Mouse (Mus musculus): ENCODE data around the gene Slc7a11.

The Slc7a11 gene

DNA sequence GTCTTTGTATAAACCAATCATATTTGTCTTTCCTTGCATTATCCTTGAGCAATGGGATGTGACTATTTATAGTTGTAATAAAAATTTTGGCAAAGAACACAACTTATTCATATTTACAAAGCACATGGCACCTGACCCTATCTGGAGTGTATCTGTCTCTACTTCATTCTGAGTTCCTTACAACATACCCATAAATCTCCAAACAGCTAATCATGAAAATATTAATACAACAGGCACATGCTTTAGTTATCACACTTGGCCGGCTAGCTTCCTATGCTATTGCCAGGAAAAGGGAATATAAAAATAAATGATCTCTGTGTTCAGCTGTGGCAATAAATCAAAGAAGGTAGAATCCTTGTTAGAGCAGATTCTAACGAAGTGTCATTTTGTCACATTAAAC, 257.5 kb downstream of the Slc7a11 start:
- DNase-seq (ENCODE audit: low read depth, low spot score): no peak

DNA sequence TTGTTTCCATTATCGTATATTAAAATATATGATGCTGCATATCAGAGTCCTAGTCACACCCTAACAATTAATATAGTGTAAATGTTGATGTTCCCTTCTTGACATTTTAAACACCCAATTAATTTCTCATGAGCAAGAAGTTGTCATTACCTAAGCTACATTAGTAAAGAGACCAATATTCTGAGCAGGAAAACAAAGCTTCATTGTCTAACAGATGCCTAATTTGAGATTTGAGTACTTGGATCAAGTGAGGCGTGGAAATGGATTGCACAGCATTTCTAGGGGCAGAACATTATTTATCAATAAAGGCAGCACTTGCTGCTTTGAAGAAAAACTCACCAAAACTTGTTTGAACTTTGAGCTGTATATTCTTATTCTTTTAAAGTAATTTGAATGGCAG, 282.7 kb downstream of the Slc7a11 start:
- DNase-seq (ENCODE audit: low read depth, low spot score): no peak

DNA sequence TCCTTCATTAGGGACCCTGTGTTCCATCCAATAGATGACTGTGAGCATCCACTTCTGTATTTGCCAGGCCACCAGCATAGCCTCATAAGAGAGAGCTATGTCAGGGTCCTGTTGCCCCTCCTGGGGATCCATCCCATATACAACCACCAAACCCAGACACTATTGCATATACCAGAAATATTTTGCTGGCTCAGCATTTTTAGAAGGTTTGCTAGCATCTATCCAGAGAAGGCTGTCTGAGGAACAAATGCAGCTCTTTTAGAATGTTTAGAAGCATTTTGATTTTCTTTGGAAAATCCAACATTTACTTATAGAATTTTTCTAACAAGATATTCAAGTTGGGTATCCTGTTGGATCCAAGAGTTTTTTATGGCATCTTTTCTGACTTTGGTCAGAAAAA, 299.3 kb downstream of the Slc7a11 start:
- no peak for DNase-seq (ENCODE audit: low read depth, low spot score)

DNA sequence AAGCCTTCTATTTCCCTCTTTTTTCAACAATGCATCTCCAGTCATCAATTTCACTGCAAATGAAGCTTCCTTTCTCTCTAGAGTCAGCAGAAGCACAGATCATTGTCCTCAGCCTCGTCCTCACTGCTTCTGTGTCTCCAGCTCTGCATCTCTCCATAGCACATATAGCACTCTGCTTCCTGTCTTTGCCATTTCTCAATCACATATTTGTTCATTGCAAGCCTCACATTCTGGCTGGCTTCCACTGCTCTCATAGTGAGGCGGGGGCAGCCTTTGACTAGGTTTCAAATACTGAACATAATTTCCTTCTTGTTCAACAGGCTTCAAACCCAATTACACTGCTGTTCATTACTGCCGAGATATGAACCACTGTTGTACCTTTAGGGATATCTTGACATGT, 305.1 kb downstream of the Slc7a11 start:
- no peak for DNase-seq (ENCODE audit: low read depth, low spot score)

DNA sequence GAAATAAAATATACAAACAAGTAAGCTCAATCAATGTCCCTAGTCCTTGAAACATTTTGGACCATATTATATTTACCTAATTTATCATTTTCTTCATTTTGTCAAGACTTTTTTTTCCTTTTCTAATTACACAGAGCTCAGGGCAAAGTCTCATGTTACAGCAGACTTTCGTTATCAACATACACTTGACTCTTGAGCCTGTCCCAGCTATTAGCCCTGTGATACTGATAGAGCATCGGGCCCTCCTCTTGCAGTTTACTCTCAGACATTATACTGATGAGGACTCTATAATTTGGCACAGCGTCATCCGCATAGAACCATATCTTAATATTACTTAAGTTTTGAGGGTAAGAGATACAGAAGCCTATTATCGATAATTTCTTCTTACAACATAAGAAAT, 311.2 kb downstream of the Slc7a11 start:
- DNase-seq (ENCODE audit: low read depth, low spot score): no peak

DNA sequence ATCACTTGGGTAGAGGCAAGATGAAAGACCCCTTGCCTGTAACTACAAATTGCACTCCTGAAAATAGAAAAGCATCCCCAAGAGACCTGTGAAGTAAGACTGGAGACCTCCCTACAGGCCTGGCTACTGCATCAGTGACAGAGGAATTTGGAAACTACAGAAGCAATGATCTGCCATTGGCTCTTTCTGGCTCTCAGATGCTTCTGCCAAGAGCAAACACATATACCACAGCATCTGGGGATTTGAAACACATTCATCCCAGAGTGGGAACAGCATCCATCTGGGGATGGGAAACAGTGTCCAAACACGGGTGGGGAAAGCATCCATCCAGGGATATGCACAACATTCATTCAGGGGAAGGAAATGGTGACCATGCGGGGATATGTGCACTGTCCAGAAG, 313.1 kb downstream of the Slc7a11 start:
- no peak for DNase-seq (ENCODE audit: low read depth, low spot score)

DNA sequence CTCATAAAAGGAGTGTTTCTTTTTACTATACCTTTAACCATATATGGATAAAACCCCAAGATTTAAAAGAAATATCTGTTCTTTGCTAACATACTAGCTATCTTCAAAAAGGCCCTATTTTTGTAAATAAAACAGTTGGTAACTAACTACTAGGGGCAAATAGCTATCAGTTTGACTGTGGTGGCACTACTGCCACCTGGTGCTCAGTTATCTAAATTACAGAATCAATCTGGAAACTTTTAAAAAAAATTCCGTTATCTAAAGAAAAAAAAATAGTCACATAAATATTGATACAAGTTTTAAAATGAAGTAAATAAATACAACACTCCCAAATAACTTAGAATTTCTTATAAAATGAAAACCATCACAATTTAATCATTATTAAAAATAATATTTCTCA, 322.4 kb downstream of the Slc7a11 start:
- no peak for DNase-seq (ENCODE audit: low read depth, low spot score)

DNA sequence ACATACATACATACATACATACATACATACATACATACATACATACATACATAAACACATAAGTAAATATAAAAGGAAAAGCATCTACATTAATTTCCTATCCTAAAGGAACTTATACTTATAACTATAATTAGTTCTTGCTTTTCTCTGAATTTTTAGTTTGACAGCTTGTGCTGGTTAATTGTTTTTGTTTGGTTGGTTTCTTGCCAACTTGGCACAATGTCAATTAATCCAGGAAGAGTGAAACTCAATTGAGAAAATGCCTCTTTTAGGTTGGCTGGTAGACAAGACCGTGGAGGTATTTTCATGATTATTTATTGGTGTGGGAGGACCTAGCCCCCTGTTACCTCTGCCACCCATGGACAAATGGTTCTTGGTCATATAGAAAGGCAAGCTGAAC, 327.1 kb downstream of the Slc7a11 start:
- DNase-seq (ENCODE audit: low read depth, low spot score): no peak

DNA sequence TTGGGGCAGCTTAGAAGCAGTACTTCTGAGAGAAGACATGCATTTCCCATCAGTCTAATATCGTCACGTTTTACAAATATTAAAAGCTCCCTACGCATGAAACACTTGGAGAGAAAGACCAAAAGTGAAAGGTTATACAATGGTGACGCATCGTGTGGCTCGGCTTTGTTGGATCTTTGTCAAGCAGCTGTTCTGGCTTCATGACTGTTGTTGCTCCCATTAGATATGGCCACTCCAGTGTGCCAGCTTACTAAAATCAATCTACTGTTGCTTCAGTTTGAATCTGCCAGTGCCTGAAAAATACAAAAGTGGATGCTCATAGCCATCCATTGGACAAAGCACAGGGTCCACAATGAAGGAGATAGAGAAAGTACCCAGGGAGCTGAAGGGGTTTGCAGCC, 337.9 kb downstream of the Slc7a11 start:
- no peak for DNase-seq (ENCODE audit: low read depth, low spot score)

DNA sequence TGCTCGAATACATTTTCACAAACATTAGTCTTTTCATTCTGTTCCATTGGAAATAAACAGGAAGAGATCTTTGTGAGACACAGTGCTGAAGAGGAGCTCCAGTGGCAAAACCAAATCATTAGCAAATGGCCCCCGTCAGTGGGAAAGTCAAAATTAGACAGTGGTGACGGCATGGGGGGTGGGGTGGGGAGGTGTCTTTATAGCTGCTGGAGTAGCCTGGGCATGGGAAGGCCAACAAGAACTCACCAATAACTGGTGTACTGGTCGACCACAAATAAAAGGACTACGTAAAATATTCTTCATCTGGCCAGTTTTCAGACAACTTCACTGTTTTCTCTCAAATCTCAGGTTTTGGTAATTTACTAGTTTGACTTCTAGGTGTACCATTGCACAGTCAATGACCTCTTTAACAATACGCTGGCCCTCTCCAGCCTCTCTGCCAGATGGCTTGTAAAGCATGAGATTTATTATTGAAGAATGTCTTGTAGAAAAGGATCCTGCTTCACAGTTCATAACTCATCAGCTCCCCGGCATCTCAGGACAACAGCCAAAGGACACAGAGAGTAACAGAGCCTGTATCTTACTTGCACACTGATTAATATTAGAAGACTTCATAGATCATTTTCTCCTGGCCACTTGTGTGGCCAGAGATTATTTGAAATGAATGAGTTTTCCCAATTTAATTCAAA, 348.9 kb downstream of the Slc7a11 start:
- DNase-seq (ENCODE audit: low read depth, low spot score): no peak

DNA sequence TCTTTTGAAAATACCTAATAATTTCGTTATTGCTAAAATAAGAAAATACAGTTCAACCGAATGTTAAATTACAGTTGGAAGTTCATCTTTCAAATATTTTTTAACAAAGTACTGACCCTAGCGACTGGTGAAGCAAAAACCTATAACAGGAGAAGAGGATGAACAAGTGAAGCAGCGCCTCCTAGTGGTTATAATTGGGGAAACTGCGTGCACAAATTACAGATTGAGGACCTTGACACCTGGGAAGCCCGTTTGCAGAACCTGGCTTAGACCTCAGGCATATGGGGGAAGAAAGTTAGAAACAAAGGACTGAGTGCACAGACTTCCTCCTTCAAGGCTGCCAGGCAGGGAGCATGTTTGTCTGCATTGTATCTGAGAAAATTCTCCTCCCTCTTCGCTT, 366.4 kb downstream of the Slc7a11 start:
- DNase-seq (ENCODE audit: low read depth, low spot score): peak; percentile 8

DNA sequence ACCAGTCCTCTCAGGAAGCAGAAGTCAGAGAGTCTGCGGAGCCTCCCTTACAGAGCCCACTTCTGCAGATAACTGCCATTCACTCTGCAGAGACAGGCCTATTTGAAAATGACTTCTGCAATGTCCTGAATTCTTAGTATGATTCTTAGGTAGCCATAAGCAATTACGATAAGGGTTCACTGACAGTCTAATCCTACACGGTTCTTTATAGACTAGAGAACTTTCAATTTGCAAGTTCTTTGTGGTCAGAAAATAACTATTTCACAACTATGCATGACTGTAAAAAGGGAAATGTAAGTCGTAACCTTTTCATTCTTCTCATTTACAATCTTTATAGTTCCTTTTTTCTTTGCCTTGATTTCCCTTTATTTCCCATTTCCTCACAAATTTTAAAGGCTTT, 380.0 kb downstream of the Slc7a11 start:
- DNase-seq (ENCODE audit: low read depth, low spot score): no peak

DNA sequence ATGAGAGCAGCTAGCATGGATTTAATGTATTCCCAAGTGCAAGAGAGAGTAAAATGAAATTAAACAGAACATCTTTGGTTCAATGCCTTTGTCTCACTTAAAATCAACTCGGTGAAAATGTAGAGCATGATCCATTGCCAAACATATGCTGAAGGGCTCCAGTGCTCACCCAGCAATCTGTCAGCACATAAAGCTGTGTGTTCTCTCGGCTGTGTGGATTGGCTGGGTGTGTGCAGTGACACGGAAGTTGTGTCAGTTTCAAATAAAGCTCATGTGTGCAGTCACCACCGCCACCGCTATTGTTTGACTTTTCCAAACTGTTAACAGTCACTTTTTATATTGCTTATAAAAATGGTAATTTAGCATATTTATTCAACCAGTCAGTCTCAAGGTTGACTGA, 398.7 kb downstream of the Slc7a11 start:
- DNase-seq (ENCODE audit: low read depth, low spot score): no peak

DNA sequence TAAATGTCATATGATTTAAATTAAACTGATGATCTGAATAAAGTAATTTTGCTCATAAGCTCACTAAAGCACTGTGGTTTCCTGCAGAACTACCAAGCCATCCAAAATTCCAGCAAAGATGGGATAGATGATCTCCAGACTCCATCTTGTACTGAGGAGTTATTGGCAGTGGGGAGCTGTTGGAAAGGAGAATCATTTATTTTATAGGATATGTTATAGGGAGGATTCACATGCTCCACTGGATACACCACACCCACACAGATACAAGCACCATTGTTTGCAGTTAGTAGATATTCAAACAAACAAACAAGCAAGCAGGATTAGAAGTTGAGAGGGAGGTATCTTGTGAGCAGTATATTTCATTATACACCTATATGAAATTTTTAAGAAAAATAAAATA, 399.3 kb downstream of the Slc7a11 start:
- no peak for DNase-seq (ENCODE audit: low read depth, low spot score)

DNA sequence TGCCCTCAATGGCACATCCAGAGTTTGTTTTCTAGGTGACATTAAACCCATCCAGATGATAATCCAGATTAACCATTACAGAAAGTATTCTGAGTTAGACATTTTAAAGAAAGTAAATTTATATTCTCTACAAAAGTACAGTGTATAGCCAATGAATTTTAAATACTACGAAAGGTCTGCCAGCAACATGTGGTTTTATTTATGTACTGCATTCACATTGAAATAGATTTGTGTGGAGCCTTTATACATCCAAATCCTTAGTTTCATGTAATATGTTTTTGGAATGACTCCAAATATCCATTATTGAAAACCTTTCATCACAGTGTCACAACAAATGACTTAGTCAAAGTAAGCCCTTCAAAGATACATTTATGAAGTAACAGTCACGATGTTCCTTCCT, 402.3 kb downstream of the Slc7a11 start:
- no peak for DNase-seq (ENCODE audit: low read depth, low spot score)

DNA sequence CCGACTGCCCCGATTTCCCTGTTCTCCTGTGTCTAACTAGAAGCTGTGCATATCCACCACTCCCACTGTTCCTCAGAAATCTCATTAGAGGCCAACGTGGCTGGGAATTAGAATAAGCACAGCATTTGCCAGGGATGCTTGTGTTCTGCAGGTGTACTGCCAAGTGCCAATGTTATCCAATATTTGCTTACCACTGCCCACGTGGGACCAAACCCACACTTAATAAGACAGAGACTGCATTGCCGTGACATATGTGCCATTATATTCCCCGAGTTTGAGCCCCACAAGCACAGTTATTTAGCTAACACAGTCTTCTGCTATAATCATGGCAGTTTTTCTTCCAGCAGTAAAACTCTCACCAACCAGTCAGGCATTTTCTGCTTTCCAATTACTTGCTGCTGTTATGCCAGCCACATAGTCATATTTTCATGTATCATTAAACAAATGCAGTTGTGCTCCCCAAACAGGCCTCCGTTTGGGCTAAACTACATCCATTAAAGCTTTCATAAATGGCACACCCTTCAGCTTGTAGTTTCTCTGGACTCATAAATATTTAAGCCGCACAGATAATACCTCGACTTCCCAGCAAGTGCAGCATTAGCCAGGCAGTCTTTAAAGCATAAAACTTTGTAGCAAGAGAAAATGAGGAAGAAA, 407.4 kb downstream of the Slc7a11 start:
- DNase-seq (ENCODE audit: low read depth, low spot score): no peak

DNA sequence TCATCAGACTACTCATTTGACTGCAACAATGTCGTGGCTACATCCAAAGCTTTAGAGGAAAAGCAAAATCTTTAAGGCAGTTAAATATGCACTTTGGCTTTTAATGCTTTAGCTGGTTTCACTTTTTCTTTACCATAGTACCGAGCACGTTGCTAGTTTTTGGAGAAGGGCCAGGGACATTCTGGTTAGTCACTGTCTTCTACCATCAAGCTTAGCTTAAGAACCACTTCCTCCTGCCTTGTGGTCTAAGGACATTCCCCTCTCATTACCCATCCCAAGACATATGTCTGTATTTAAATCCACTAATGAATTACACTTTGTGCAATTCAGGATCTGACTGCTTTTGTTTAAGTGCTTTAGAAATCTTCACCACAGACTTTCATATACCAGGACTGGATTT, 410.1 kb downstream of the Slc7a11 start:
- DNase-seq (ENCODE audit: low read depth, low spot score): no peak

DNA sequence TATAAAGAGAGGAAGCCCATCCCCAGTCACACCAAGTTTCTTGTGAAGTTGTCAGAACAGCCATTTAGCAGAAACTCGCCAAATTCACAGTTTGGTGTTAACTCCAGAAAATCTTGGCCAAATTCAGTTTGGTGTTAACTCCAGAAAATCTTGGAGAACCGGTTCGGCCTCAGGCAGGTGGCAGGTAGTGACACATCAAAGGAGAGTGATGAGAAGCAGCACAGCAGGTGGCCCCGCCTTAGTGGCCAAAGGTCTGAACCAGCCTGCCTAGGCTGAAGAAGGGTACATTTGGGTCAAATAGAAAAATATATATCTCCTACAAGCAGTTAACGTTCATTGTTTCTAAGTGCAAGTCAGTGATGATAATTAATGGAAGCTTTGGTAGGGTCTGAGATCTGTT, 417.4 kb downstream of the Slc7a11 start:
- no peak for DNase-seq (ENCODE audit: low read depth, low spot score)

DNA sequence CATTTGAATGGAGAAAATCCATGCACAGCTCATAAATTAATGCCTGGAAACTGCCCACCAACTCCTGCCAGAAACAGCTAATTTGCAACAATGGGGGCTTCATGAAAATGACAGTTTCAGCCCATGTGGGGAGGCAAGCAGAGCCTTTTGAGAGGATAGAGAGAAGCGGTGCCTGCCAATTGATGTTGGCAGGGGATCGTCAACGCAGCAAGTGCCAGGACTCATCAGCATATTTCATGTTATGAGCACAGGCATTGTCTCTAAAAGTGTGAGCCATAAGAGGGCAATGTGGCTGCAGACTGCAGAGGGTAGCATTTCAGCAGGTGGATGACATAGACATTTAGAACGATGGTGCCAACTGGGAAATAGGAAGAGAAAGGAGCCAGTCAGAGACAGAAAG, 429.0 kb downstream of the Slc7a11 start:
- DNase-seq (ENCODE audit: low read depth, low spot score): no peak

DNA sequence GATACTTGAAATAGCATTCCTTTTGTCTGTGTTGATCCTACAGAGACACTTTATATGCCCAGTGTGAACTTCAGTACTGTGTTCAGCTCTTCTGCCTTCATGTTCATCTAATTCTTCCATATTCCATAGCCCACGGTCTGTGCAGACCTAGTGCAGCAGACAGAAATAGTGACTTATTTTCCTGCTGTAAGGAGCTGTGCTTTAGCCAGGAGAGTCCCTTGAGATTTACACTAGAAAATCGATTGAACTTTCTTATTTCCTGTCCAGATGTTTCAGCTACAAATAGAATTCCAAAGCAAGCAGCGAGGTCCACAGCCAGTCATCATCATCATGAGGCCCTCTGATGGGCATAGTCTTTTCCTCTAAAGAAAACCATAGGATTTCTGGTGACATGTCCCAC, 431.4 kb downstream of the Slc7a11 start:
- no peak for DNase-seq (ENCODE audit: low read depth, low spot score)

DNA sequence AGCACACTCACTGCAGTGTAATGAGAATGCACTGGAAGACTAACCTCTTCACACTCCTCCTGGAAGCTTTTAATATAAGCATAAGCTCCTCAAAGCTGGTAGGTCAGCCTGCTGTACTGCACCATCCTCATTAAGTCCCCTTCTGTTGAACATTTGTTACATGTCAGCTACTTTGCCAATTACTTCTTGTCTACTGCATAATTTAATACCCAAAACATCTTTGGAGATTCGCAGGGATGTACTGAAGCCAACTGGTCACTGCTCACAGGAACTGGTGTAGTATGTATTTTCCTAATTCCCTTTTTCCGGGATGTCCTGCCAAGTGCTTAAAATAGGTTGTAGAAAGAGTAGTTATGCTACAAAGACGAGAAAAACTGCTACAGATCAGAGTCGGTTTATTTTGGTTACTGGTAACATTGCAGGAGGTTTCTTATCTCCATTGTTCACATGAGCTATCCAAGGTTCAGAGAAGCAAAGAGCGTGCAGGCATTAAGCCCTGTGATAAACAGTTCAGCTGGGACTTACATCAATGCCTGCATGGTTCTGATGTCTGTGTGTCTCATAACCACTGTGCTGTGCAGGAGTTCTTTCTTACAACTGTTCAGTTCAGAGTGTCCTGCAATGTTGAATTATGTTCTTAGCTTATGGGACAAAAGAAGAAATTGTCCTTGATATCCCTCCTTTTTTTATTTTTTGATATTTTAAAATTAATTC, 439.3 kb downstream of the Slc7a11 start:
- no peak for DNase-seq (ENCODE audit: low read depth, low spot score)

DNA sequence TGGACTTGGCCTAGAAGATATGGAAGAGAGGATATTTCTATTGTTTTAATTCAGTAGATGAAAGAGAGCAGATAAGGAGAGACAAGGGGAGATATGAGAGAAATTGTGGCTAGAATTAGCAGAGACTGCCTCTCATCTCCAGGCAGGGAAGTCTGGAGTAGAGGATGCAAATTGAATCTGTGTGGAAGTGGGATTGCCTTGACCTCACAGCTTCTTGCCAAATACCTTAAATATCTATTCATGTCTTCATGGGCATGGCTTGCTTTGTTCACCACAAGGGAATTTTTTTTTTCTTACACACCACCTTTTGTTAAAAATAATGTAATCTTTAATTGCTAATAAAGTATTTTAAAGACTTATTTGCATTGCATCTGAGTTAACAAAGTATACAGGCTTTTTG, 441.3 kb downstream of the Slc7a11 start:
- no peak for DNase-seq (ENCODE audit: low read depth, low spot score)

DNA sequence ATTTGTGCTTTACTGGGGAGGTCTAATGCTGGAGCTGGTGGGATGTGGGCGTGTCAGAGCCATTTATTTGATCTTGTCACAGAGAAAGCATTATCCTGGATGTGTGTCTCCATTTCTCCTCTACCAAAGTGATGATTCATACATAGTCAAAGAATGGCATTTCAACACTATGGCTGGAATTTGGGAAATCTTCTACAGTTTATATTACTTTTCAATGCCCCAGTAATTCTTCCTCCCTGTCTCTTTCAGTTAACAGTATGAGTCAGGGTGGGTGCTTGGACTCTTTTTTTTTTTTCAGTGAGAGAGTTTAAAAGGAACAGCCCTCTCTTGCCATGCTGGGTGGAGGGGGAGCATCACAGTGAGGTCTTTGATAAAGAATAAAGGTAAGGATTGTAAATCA, 441.8 kb downstream of the Slc7a11 start:
- DNase-seq (ENCODE audit: low read depth, low spot score): no peak
